9 mouse cellular contexts compared by ENCODE assay signal in the genomic region with DNA sequence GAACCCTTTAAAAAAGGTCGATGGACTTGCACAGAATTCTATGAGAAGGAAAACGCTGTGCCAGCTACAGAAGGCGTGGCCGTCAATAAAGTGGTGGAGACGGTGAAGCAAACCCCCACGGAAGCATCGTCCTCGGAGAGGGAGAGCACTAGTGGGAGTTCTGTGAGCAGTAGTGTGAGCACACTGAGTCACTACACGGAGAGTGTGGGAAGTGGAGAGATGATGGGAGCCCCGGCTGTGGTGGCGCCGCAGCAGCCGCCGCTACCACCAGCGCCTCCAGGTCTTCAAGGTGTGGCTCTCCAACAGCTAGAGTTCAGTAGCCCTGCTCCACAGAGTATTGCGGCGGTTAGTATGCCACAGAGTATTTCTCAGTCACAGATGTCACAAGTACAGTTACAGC. TPM values are rescaled to one million over a fixed set of nuclear protein-coding genes. Genes with fewer than 3 reads are reported as not detected.
DNase-seq lines count a peak whose midpoint lies in the region; ATAC-seq and TF ChIP-seq lines count a peak whose summit lies in the region.
"Had no signal": no experiment of that assay in that cellular context is flagged by ENCODE, and none has a peak within 500 bp of the region (broad histone marks: within the 10 kb centered on the region; RNA-seq: fewer than 3 reads in every experiment).

No protein-coding gene starts in this region.

- no peak for TF ChIP-seq POLR2A in limb, embryonic 14.5 days (IDR thresholded peaks at IDR 0.05; ENCODE audit: borderline replicate concordance, extremely low read depth, insufficient read depth, insufficient read length)

- no peak overlapping the region for H3K9ac ChIP-seq in lung, embryonic 16.5 days (ENCODE audit: low read length)
- H3K9ac ChIP-seq in lung, postnatal 0 days (replicated peaks; ENCODE audit: low read depth): no peak overlapping the region
- peak overlapping the region; percentile 99 for H3K9ac ChIP-seq in forebrain, embryonic 16.5 days (replicated peaks; ENCODE audit: low read depth, low read length)
- H3K9ac ChIP-seq in limb, embryonic 14.5 days (ENCODE audit: low read depth, low read length, severe bottlenecking): no peak overlapping the region
- no peak overlapping the region for H3K9ac ChIP-seq in stomach, embryonic 15.5 days
- no peak overlapping the region for H3K9ac ChIP-seq in kidney, embryonic 16.5 days (replicated peaks; ENCODE audit: low read length)

- H3K27me3 ChIP-seq in lung, embryonic 16.5 days (ENCODE audit: control insufficient read depth, insufficient read depth, low read depth, low read length): no peaks in the 10 kb centered on the region
- H3K27me3 ChIP-seq in lung, postnatal 0 days (replicated peaks; ENCODE audit: insufficient read depth, low read length): no peaks in the 10 kb centered on the region
- H3K27me3 ChIP-seq in forebrain, embryonic 16.5 days (replicated peaks; ENCODE audit: control insufficient read depth, insufficient read depth, low read length): no peaks in the 10 kb centered on the region
- no peaks in the 10 kb centered on the region for H3K27me3 ChIP-seq in limb, embryonic 14.5 days (ENCODE audit: control insufficient read depth, insufficient read depth, low read length)
- no peaks in the 10 kb centered on the region for H3K27me3 ChIP-seq in stomach, embryonic 15.5 days (replicated peaks)
- no peaks in the 10 kb centered on the region for H3K27me3 ChIP-seq in kidney, embryonic 16.5 days (ENCODE audit: insufficient read depth, low read length)

- H3K27ac ChIP-seq in lung, embryonic 16.5 days (ENCODE audit: low read length): no peak overlapping the region
- H3K27ac ChIP-seq in lung, postnatal 0 days (ENCODE audit: low read length): no peak overlapping the region
- no peak overlapping the region for H3K27ac ChIP-seq in forebrain, embryonic 16.5 days (ENCODE audit: low read length)
- H3K27ac ChIP-seq in limb, embryonic 14.5 days (replicated peaks; ENCODE audit: low read depth, low read length): no peak overlapping the region
- no peak overlapping the region for H3K27ac ChIP-seq in stomach, embryonic 15.5 days
- H3K27ac ChIP-seq in kidney, embryonic 16.5 days (ENCODE audit: low read length): no peak overlapping the region

- ATAC-seq in lung, embryonic 16.5 days (ENCODE audit: low read depth): no peak
- ATAC-seq in lung, postnatal 0 days: no peak
- ATAC-seq in forebrain, embryonic 16.5 days: no peak
- no peak for ATAC-seq in limb, embryonic 14.5 days (ENCODE audit: low FRiP score, low read depth)
- no peak for ATAC-seq in stomach, embryonic 15.5 days (ENCODE audit: insufficient read depth, low FRiP score, low read depth)
- ATAC-seq in kidney, embryonic 16.5 days (ENCODE audit: low FRiP score, low TSS enrichment): no peak
- ATAC-seq in monocyte, adult 5-6 weeks (replicated peaks; ENCODE audit: insufficient number of reproducible peaks, low FRiP score, low TSS enrichment, poor library complexity, severe bottlenecking): no peak

- no peak for DNase-seq in lung, postnatal 0 days (ENCODE audit: low spot score)
- DNase-seq in limb, embryonic 14.5 days (ENCODE audit: low spot score): no peak
- no peak for DNase-seq in kidney, postnatal 25 days

- TF ChIP-seq EP300 in lung, postnatal 0 days (IDR thresholded peaks at IDR 0.05): no peak

- no peaks in the 10 kb centered on the region for H3K9me3 ChIP-seq in lung, embryonic 16.5 days (ENCODE audit: control insufficient read depth, low read length)
- no peaks in the 10 kb centered on the region for H3K9me3 ChIP-seq in lung, postnatal 0 days (ENCODE audit: low read length)
- no peaks in the 10 kb centered on the region for H3K9me3 ChIP-seq in forebrain, embryonic 16.5 days (ENCODE audit: control insufficient read depth, low read length)
- no peaks in the 10 kb centered on the region for H3K9me3 ChIP-seq in limb, embryonic 14.5 days (ENCODE audit: control insufficient read depth, low read length)
- H3K9me3 ChIP-seq in stomach, embryonic 15.5 days: no peaks in the 10 kb centered on the region
- no peaks in the 10 kb centered on the region for H3K9me3 ChIP-seq in kidney, embryonic 16.5 days (ENCODE audit: low read length)

- TF ChIP-seq CTCF in lung, postnatal 0 days (IDR thresholded peaks at IDR 0.05): no peak

- WGBS in lung, embryonic 16.5 days: 90% methylated on average over 17 of the region's 17 CpGs
- WGBS in lung, postnatal 0 days: 86% methylated on average over 17 of the region's 17 CpGs
- WGBS in forebrain, embryonic 16.5 days: 85% methylated on average over 17 of the region's 17 CpGs
- 90% methylated on average over 16 of the region's 17 CpGs for WGBS in limb, embryonic 14.5 days
- 88% methylated on average over 17 of the region's 17 CpGs for WGBS in stomach, embryonic 15.5 days
- WGBS in kidney, embryonic 16.5 days: 90% methylated on average over 17 of the region's 17 CpGs

- H3K4me3 ChIP-seq in lung, embryonic 16.5 days (ENCODE audit: low read length): no peak overlapping the region
- H3K4me3 ChIP-seq in lung, postnatal 0 days (ENCODE audit: low read depth, low read length): no peak overlapping the region
- H3K4me3 ChIP-seq in forebrain, embryonic 16.5 days (replicated peaks; ENCODE audit: low read length): peak overlapping the region; percentile 66
- H3K4me3 ChIP-seq in limb, embryonic 14.5 days (replicated peaks; ENCODE audit: low read length): peak overlapping the region; percentile 0; the same call in 1 of the 2 replicates
- no peak overlapping the region for H3K4me3 ChIP-seq in stomach, embryonic 15.5 days (replicated peaks)
- H3K4me3 ChIP-seq in kidney, embryonic 16.5 days (ENCODE audit: low read length): no peak overlapping the region
- H3K4me3 ChIP-seq: erythroblast, embryonic 14.5 days had no signal

- H3K4me2 ChIP-seq in lung, embryonic 16.5 days (ENCODE audit: low read depth, low read length): peak overlapping the region; percentile 90; the same call in 1 of the 2 replicates
- H3K4me2 ChIP-seq in lung, postnatal 0 days (replicated peaks; ENCODE audit: low read depth, low read length): no peak overlapping the region
- peak overlapping the region; percentile 96 for H3K4me2 ChIP-seq in forebrain, embryonic 16.5 days (ENCODE audit: low read length)
- H3K4me2 ChIP-seq in limb, embryonic 14.5 days (replicated peaks; ENCODE audit: low read depth, low read length, severe bottlenecking): no peak overlapping the region; the same call in 1 of the 2 replicates
- H3K4me2 ChIP-seq in stomach, embryonic 15.5 days: peak overlapping the region; percentile 93; the same call in 1 of the 2 replicates
- H3K4me2 ChIP-seq in kidney, embryonic 16.5 days (replicated peaks; ENCODE audit: low read depth, low read length): no peak overlapping the region

- peaks cover 40% of the 10 kb centered on the region for H3K4me1 ChIP-seq in lung, embryonic 16.5 days (replicated peaks; ENCODE audit: control insufficient read depth, insufficient read depth, low read length)
- peaks cover 17% of the 10 kb centered on the region for H3K4me1 ChIP-seq in lung, postnatal 0 days (ENCODE audit: insufficient read depth, low read depth, low read length)
- peaks cover 52% of the 10 kb centered on the region for H3K4me1 ChIP-seq in forebrain, embryonic 16.5 days (replicated peaks; ENCODE audit: control insufficient read depth, insufficient read depth, low read length)
- H3K4me1 ChIP-seq in limb, embryonic 14.5 days (ENCODE audit: control insufficient read depth, insufficient read depth, low read length): peaks cover 48% of the 10 kb centered on the region
- H3K4me1 ChIP-seq in stomach, embryonic 15.5 days: peaks cover 43% of the 10 kb centered on the region
- peaks cover 43% of the 10 kb centered on the region for H3K4me1 ChIP-seq in kidney, embryonic 16.5 days (ENCODE audit: insufficient read depth, low read length)

- peaks cover 23% of the 10 kb centered on the region for H3K36me3 ChIP-seq in lung, embryonic 16.5 days (ENCODE audit: control insufficient read depth, insufficient read depth, low read length)
- no peaks in the 10 kb centered on the region for H3K36me3 ChIP-seq in lung, postnatal 0 days (ENCODE audit: insufficient read depth, low read length)
- peaks cover 14% of the 10 kb centered on the region; the same call in 1 of the 2 replicates for H3K36me3 ChIP-seq in forebrain, embryonic 16.5 days (ENCODE audit: control insufficient read depth, insufficient read depth)
- peaks cover 29% of the 10 kb centered on the region for H3K36me3 ChIP-seq in limb, embryonic 14.5 days (ENCODE audit: control insufficient read depth, insufficient read depth, low read length)
- H3K36me3 ChIP-seq in stomach, embryonic 15.5 days: peaks cover 14% of the 10 kb centered on the region; the same call in 1 of the 2 replicates
- peaks cover 20% of the 10 kb centered on the region for H3K36me3 ChIP-seq in kidney, embryonic 16.5 days (ENCODE audit: insufficient read depth, low read length)

RNA-seq across cellular contexts. Expression of gene Tsc22d1, which starts 2.6 kb away (rescaled TPM):
- 737 and 792 TPM in 2 replicates for polyA plus RNA-seq in lung, embryonic 16.5 days (2015; fragmentation: Nextera tagmentation; extraction: Ambion mirVana)
- polyA plus RNA-seq in lung, postnatal 0 days (2015; fragmentation: Nextera tagmentation; extraction: Ambion mirVana): 534 and 635 TPM in 2 replicates
- 749 and 886 TPM in 2 replicates for polyA plus RNA-seq in forebrain, embryonic 16.5 days (2015; fragmentation: Nextera tagmentation; extraction: Ambion mirVana)
- polyA plus RNA-seq in limb, embryonic 14.5 days (2012; rRNA removed): 484 and 506 TPM in 2 replicates
- polyA plus RNA-seq in limb, embryonic 14.5 days (2014; fragmentation: Nextera tagmentation; extraction: Ambion mirVana): 686 and 769 TPM in 2 replicates
- polyA plus RNA-seq in stomach, embryonic 15.5 days (2015; fragmentation: Nextera tagmentation; extraction: Ambion mirVana): 474 and 525 TPM in 2 replicates
- polyA plus RNA-seq in kidney, embryonic 16.5 days (2015; fragmentation: Nextera tagmentation; extraction: Ambion mirVana): 1,044 and 1,092 TPM in 2 replicates
- 38.7 to 298 TPM (median 42.7 TPM) in 3 replicates for total RNA-seq in monocyte, adult 5-6 weeks (2017)

Comparison
In these comparisons a context has a peak if more than half of its experiments do, and no peak if none do; other contexts are left out.
1. H3K4me2 ChIP-seq: peak in lung, embryonic 16.5 days (single experiment), forebrain, embryonic 16.5 days (single experiment) and stomach, embryonic 15.5 days (single experiment); none in lung, postnatal 0 days (single experiment), limb, embryonic 14.5 days (single experiment) and kidney, embryonic 16.5 days (single experiment).
2. H3K4me3 ChIP-seq: peak in forebrain, embryonic 16.5 days (single experiment) and limb, embryonic 14.5 days (single experiment); none in lung, embryonic 16.5 days (single experiment), lung, postnatal 0 days (single experiment), stomach, embryonic 15.5 days (single experiment) and kidney, embryonic 16.5 days (single experiment).